Mouse (Mus musculus) left cerebral cortex, adult 9 months (tissue): ENCODE measurements around the gene Ilf3.

ENCODE experiments used
- DNase-seq, 2 experiments: peaks; one replicate each; pipeline ENCODE4 v3.0.0; 2022; ENCODE audit warnings: low spot score in 2 of 2

The Ilf3 gene

DNA sequence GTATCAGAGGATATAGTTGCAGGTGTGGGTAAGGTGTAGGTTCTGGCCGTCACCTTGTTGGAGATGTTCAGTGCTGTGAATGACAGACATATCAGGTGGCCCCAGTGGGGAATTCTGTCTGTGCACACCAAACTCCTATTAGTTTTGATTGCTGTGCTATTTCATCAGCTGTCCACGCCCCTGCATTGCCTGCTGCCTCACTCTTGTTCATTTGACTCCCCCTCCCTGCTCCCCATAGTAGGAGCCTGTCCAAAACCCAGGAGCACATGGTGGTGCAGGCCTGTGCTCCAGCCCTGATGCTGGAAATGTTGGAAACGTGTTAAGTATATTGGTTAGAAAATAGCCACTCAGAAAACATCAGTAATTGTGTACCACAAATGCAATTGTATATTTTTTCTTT, 71.8 kb downstream of the Ilf3 start:
- DNase-seq = no peak

DNA sequence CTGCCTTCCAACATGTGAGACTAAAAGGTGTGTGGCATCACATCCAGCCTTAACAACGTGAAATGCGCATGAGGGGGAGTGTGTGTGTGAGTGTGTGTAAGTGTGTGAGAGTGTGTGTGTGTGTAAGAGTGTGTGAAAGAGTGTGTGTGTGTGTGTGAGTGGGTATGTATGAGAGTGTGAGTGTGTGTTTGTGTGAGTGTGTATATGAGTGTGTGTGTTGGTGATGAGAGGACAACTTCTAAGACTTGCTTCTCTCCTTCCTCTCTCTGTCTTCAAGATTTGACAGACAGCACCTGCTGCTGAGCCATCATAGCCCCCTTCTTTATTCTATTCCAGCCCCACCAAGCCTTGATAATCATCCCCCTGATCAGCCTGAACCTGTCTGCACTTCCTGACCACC, 72.2 kb downstream of the Ilf3 start:
- no peak for DNase-seq

DNA sequence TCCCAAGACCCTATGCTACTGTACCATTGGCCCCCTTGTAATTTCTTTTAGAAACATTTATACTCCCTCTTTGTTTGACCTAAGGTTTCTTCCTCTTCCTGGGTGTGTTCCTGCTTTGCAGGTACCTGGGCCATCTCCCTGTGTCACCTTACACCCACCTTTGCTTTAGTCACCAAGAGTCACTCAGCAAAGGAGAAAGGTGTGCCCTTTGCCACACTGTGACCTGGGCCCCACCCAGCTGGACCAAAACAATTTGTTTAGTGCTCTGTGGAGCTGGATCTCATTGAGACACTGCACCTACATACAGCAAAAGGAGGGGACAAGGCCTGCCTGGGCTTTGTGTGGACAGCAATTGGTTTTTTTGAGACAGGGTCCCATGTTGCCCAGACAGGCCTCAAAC, 72.7 kb downstream of the Ilf3 start:
- DNase-seq = no peak

DNA sequence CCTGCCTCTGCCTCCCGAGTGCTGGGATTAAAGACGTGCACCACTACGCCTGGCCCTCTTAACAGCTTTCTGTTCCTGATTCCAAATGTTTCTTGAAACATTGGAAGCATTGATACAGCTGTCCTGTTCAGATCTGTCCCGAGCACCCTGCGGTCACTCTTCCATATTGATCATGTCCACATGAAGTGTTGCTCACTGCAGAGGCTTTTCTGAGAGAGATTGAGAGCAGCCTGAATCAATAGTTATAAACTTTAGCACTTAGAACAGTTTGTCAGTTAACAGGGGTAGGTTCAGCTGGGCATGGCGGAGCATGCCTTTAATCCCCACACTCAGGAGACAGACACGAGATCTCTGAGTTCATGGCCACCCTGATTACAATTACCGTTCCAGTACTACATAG, 76.2 kb downstream of the Ilf3 start:
- no peak for DNase-seq

DNA sequence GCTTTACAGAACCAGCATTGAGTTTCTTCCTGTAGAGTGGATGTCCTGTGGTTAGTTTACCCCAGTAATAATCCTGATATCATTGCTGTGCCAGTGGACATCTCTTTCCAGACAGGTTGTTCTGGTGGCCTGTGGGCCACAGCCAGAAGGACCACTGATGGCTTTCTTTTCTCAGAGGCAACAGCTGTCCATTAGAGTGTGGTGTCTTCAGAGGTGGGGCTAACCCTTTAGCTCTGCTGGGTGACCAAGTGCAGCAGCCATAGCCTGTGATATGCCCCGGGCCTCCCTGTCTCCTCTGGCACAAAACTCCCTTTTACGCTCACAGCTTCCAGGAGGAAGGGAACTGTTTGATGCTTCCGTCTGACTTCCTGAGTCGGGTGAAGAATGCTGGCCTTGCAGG, 76.9 kb downstream of the Ilf3 start:
- DNase-seq = no peak

DNA sequence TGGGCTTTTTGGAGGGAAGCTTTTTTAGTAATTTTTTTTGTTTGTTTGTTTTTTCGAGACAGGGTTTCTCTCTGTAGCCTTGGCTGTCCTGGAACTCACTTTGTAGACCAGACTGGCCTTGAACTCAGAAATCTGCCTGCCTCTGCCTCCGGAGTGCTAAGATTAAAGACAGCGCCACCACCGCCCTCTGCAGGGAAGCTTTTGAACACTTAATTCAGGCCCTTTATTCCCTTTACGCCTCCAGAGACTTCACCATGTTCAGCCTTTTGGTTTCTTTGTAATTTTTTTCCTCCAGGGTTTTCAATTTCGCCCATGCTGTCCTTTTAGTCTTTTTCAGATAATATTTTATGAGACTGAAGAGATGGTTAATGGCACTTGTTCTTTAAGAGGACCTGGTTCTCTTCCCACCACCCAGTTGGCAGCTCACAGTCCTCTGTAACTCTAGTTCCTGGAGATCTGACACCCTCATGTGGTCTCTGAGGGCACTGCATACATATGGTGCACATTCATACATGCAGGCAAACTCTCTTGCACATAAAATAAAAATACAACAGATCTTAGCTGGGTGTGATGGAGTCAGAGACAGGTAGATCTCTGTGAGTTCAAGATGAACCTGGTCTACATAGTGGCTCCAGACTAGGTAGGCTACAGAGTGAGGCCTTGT, 77.5 kb downstream of the Ilf3 start:
- DNase-seq = no peak

DNA sequence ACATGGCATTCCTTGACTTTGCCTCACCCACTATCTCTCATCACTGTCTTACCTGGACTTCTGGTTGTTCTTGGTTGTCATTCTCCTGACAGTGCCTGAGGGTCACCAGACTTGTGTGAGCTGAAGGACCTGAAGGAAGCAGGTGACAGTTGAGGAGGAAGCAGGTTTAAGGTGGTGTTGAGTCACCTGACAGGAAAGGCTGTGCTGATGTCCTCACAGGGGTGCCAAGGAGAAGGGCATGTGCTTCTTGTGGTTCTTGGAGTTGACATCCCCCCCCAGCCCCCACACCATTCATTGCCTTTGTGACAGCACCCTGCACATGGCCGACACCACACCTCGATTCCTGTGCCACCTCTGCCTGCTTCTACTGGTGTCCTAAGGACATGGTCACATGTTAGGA, 80.1 kb downstream of the Ilf3 start:
- DNase-seq = no peak

DNA sequence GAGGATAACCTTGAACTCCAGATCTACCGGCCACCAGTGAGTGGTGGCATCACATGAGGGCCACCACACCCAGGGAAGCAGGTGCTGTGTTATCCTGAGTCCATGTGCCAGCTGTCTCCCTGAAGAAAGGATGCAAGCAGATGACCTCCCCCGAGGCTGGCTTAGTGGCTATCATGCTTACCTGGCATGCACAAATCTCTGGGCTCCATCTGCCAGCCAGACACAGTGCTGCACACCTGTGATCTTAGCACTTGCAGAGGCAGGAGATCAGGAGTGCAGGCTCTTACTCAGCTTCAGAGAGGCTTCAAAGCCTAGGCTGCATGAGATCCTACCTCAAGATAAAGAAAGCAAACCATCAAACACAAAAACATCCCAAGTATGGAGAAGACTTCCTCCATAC, 82.0 kb downstream of the Ilf3 start:
- no peak for DNase-seq

DNA sequence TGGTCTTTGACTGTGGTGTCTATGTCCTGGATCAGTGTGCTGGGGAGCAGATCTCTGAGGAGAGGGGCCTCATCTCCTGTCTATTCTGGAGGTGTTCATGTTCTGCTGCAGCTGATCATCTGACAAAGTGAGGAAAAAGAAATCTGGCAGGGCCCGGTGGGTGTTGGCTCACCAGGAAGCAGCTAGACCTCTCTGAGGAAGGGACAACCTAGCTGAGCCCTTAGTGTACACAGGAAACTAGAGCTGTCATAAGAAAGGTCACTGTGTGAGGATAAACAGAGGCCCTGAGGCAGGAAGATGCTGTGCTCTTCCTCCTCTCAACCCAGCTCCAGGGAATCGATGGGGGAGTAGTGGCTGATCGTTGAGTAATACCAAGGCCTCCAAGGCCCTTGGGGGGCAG, 82.6 kb downstream of the Ilf3 start:
- no peak for DNase-seq

DNA sequence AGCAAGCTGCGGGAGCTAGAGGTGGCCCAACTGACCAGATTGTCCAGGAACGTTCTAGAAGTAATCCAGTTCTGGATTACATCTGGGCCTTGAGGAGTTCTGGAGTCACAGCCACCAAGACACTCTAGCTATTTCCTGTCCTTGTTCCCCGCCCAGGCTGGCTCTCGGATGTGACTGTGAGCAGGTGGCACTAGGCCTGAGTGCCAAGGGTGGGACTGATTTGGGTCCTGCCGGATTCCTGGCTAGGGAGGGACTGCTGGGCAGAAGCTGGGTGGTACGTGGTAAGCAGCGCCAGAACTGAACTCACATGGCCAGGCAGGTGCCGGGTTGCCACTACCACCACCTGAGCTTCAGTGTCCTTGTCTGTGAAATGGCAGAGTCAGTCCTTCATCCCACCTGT, 83.7 kb downstream of the Ilf3 start:
- no peak for DNase-seq

DNA sequence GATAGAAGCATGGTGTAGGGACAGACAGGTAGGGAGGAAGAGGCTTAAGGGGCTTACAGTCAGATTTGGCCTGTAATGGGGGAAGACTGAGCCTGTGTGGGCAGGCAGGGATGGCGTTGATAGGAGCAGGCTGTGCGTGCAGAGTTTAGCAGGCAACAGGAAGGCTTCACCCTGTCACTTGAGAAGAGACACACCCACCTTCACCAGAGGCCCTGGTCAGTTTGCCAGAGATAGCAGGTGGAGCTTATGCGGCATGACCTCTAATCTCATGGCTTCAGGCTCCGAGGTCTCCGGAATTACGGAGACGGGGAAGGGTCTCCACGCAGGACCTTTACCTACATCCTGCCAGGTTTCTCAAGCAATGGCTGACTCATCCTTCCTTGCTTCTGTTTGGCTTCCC, 84.2 kb downstream of the Ilf3 start:
- no peak for DNase-seq

DNA sequence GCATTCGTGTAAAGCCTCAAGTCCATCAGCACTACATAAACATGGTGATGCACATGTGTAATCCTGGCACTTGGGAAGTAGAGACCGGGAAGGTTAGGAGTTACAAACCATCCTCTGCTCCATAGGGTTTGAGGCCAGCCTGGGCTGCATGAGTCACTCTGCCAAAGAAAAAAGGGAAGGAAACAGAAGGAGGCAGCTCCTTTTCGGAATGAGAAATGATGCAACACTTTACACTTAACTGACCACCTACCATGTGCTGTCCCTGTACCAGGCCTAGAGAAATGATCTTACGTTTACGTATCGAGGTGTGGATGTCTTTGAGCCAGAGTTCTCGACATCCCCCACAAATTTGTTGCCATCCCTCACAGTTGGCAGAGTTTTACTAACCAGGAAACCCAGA, 85.3 kb downstream of the Ilf3 start:
- DNase-seq = no peak

DNA sequence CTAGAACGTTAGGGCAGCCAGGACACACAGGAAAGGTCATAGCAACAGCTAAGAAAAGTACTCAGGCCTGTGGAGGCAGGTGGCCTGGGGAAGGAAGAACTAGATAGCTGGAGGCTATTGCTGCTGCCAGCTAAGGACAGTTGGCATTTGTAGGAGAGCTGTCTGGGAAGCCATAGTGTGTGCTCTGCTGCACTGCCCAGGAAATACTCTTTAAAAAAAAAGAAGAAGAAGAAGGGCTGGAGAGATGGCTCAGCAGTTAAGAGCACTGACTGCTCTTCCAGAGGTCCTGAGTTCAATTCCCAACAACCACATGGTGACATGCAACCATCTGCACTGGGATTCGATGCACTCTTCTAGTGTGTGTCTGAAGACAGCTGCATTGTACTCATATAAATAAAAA, 85.8 kb downstream of the Ilf3 start:
- DNase-seq = no peak

DNA sequence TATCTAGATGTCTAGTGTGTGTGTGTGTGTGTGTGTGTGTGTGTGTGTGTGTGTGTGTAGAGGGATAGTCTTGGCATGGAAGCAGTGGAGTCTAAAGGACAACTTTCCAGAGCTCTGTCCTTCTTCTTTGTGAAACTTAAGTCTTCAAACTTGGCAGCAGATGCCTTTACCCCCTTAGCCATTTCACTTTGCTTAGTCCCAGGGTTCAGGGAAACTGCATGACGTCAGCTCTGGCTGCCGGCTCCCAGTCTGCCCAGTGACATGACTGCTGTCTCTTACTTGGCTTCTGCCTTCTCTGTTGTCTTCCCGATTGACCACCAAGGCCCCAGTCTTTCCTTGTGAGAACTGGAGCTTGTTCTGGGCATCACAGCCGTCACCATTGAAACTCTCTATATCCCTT, 86.9 kb downstream of the Ilf3 start:
- no peak for DNase-seq
